In the genomic region with DNA sequence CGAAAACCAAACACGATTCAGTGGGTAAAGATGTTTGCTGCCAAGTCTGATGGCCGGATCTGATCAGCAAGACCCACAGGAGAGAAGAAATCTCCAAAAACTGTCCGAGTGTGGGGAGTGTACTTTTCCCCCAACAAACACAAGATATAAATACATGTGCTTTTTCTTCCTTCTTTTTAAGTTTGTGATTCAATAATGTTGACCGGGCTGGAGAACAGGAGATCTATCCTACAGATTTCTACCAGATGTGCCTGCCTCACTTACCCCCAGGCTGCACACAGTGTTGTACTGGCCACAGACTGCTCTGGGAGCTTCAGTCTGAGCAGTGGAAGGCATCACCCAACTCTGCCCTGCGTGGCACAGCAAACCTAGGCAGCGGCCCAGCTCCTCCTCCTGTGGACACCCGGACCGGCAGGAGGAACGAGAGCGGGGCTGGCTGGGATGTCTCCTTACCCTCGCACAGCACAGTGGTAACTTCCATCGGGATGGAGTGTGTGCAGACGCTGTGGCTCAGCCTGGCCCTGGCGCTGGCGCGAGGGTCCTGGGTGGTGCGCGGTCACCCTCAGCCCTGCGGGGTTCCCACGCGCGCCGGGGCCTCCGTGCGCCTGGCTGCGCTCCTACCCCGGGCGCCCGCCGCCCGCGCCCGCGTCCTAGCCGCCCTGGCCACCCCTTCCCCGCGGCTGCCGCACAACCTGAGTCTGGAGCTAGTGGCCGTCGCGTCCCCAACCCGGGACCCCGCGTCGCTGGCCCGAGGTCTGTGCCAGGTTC, we compare ENCODE assay signal across 7 mouse cellular contexts. TPM values are rescaled to one million over a fixed set of nuclear protein-coding genes. Genes with fewer than 3 reads are reported as not detected.
DNase-seq lines count a peak whose midpoint lies in the region; ATAC-seq and TF ChIP-seq lines count a peak whose summit lies in the region.

Grin3b (plus strand) TSS at position 301 of the 768 bp plus-strand sequence.

- ATAC-seq in forebrain, embryonic 11.5 days (replicated peaks; ENCODE audit: low FRiP score) = no peak; the same call in 1 of the 2 replicates
- peak; percentile 4; the same call in 1 of the 2 replicates for ATAC-seq in hindbrain, postnatal 0 days
- ATAC-seq in midbrain, postnatal 0 days (ENCODE audit: low FRiP score) = no peak

- TF ChIP-seq CTCF in hindbrain, postnatal 0 days (IDR thresholded peaks at IDR 0.05; ENCODE audit: low read depth) = no peak
- no peak for TF ChIP-seq CTCF in midbrain, postnatal 0 days (IDR thresholded peaks at IDR 0.05)

- H3K27me3 ChIP-seq in forebrain, embryonic 11.5 days (ENCODE audit: control insufficient read depth, insufficient read depth, low read length) = peaks cover 20% of the 10 kb centered on the region
- peaks cover 9% of the 10 kb centered on the region; the same call in 1 of the 2 replicates for H3K27me3 ChIP-seq in hindbrain, postnatal 0 days (ENCODE audit: insufficient read depth, low read length)
- peaks cover 16% of the 10 kb centered on the region for H3K27me3 ChIP-seq in midbrain, postnatal 0 days (ENCODE audit: insufficient read depth, low read length)

- peak within 1 kb of the TSS; percentile 53 for H3K4me2 ChIP-seq in forebrain, embryonic 11.5 days (ENCODE audit: low read depth, low read length, severe bottlenecking)
- H3K4me2 ChIP-seq in hindbrain, postnatal 0 days (ENCODE audit: low read depth, low read length) = peak within 1 kb of the TSS; percentile 67
- H3K4me2 ChIP-seq in midbrain, postnatal 0 days (ENCODE audit: low read depth, low read length, poor library complexity, severe bottlenecking) = peak within 1 kb of the TSS; percentile 65

- peaks cover 8% of the 10 kb centered on the region for H3K4me1 ChIP-seq in forebrain, embryonic 11.5 days (replicated peaks; ENCODE audit: control insufficient read depth, insufficient read depth, low read length)
- peaks cover 10% of the 10 kb centered on the region for H3K4me1 ChIP-seq in hindbrain, postnatal 0 days (ENCODE audit: insufficient read depth, low read length)
- no peaks in the 10 kb centered on the region for H3K4me1 ChIP-seq in midbrain, postnatal 0 days (ENCODE audit: insufficient read depth, low read length)

- H3K9ac ChIP-seq in forebrain, embryonic 11.5 days (ENCODE audit: low read length) = peak within 1 kb of the TSS; percentile 39; the same call in 1 of the 2 replicates
- H3K9ac ChIP-seq in hindbrain, postnatal 0 days (replicated peaks; ENCODE audit: low read length) = peak within 1 kb of the TSS; percentile 43
- peak within 1 kb of the TSS; percentile 51 for H3K9ac ChIP-seq in midbrain, postnatal 0 days (replicated peaks; ENCODE audit: low read length, poor library complexity, severe bottlenecking)

- peak; percentile 35 to 58 for DNase-seq in kidney, postnatal 4 days
- no peak for DNase-seq in kidney, postnatal 10 days
- no peak for DNase-seq in forebrain, embryonic 11.5 days (ENCODE audit: low spot score)
- DNase-seq in hindbrain, postnatal 0 days (ENCODE audit: low spot score) = no peak
- no peak for DNase-seq in midbrain, postnatal 0 days (ENCODE audit: low spot score)
- no peak for DNase-seq in thymus, postnatal 14 days
- DNase-seq in spleen, adult 12 weeks (ENCODE audit: low spot score) = no peak

- peaks cover 3% of the 10 kb centered on the region; the same call in 1 of the 2 replicates for H3K36me3 ChIP-seq in forebrain, embryonic 11.5 days (ENCODE audit: control insufficient read depth, insufficient read depth, low read length)
- peaks cover 22% of the 10 kb centered on the region for H3K36me3 ChIP-seq in hindbrain, postnatal 0 days (ENCODE audit: insufficient read depth, low read length)
- H3K36me3 ChIP-seq in midbrain, postnatal 0 days (ENCODE audit: insufficient read depth, low read length) = peaks cover 33% of the 10 kb centered on the region

- no peak within 1 kb of the TSS for H3K27ac ChIP-seq in forebrain, embryonic 11.5 days (ENCODE audit: low read depth, low read length)
- peak within 1 kb of the TSS; percentile 26; the same call in 1 of the 2 replicates for H3K27ac ChIP-seq in hindbrain, postnatal 0 days
- H3K27ac ChIP-seq in midbrain, postnatal 0 days (ENCODE audit: low read depth, low read length) = no peak within 1 kb of the TSS

- H3K9me3 ChIP-seq in forebrain, embryonic 11.5 days (ENCODE audit: control insufficient read depth, low read length) = no peaks in the 10 kb centered on the region
- H3K9me3 ChIP-seq in hindbrain, postnatal 0 days (ENCODE audit: low read length) = no peaks in the 10 kb centered on the region
- no peaks in the 10 kb centered on the region for H3K9me3 ChIP-seq in midbrain, postnatal 0 days (ENCODE audit: low read length)

- peak within 1 kb of the TSS; percentile 29 for H3K4me3 ChIP-seq in forebrain, embryonic 11.5 days (ENCODE audit: low read depth, low read length)
- H3K4me3 ChIP-seq in hindbrain, postnatal 0 days (ENCODE audit: low read length) = peak within 1 kb of the TSS; percentile 40
- peak within 1 kb of the TSS; percentile 38 for H3K4me3 ChIP-seq in midbrain, postnatal 0 days (ENCODE audit: low read depth, low read length)

- 8% methylated on average over 47 of the region's 47 CpGs for WGBS in forebrain, embryonic 11.5 days
- WGBS in hindbrain, postnatal 0 days = 9% methylated on average over 41 of the region's 47 CpGs
- whole genome bisulfite sequencing in midbrain, postnatal 0 days = 9% methylated on average over 41 of the region's 47 CpGs

RNA-seq across cellular contexts. Expression of gene Grin3b, which starts in this region (rescaled TPM):
- polyA plus RNA-seq in forebrain, embryonic 11.5 days (2014; fragmentation: Nextera tagmentation; extraction: Ambion mirVana) = 0.29 and 0.33 TPM in 2 replicates
- total RNA-seq in hindbrain, postnatal 0 days (2014; rRNA removed) = 0.68 and 0.97 TPM in 2 replicates
- 0.20 and 0.51 TPM in 2 replicates for polyA plus RNA-seq in hindbrain, postnatal 0 days (2015; fragmentation: Nextera tagmentation; extraction: Ambion mirVana)
- total RNA-seq in midbrain, postnatal 0 days (2014; rRNA removed) = 0.42 and 2.2 TPM in 2 replicates
- 0.11 and 0.21 TPM in 2 replicates for polyA plus RNA-seq in midbrain, postnatal 0 days (2015; fragmentation: Nextera tagmentation; extraction: Ambion mirVana)

Comparison
In these comparisons a context has a peak if more than half of its experiments do, and no peak if none do; other contexts are left out.
1. DNase-seq: peak in kidney, postnatal 4 days (2 of 2); none in kidney, postnatal 10 days (single experiment), forebrain, embryonic 11.5 days (single experiment), hindbrain, postnatal 0 days (single experiment), midbrain, postnatal 0 days (single experiment), thymus, postnatal 14 days (single experiment) and spleen, adult 12 weeks (single experiment).
2. Peak in ATAC-seq, H3K4me3 ChIP-seq, H3K27ac ChIP-seq, H3K9ac ChIP-seq and H3K4me2 ChIP-seq in hindbrain, postnatal 0 days; RNA of the gene not detected or under 1 TPM.
3. Peak in every context shown above with its lines, with median percentiles within 50 percentile points of each other: H3K4me2 ChIP-seq, H3K4me3 ChIP-seq and H3K9ac ChIP-seq.